Mouse (Mus musculus): ENCODE results near the gene Ndufa12. TPM values are rescaled to one million over a fixed set of nuclear protein-coding genes. Genes with fewer than 3 reads are reported as not detected.
A peak's percentile ranks its signal among the peaks of the same experiment; 100 is the strongest.

Ndufa12 gene
- total RNA-seq, 2 experiments from 2014 or later = 249 to 253 TPM

GRCm38 (mm10) chr10:94247748-94248349, 49.3 kb downstream of the Ndufa12 start:
- no peak overlapping the region for H3K4me3 ChIP-seq
- TF ChIP-seq CTCF (conservative IDR thresholded peaks at IDR 0.05) = no peak
- DNase-seq (ENCODE audit: low spot score in 2 of 2) = no peak
- no peak overlapping the region for H3K27ac ChIP-seq

GRCm38 (mm10) chr10:94249575-94250456, 51.3 kb downstream of the Ndufa12 start:
- Histone ChIP-seq H3K4me3 (peak overlapping the region; percentile 15; the same call in 1 of the 2 replicates), H3K27ac (no peak overlapping the region)
- peak in 1 of 2 experiments; percentile 25 for DNase-seq (ENCODE audit: low spot score in 2 of 2)
- no peak for TF ChIP-seq CTCF (conservative IDR thresholded peaks at IDR 0.05)

- Histone ChIP-seq H3K27ac (no peak overlapping the region), H3K4me3 (no peak overlapping the region)
- no peak for TF ChIP-seq CTCF (conservative IDR thresholded peaks at IDR 0.05)
- DNase-seq (ENCODE audit: low spot score in 2 of 2) = no peak
These were observed 54.8 kb downstream of the Ndufa12 start for GRCm38 (mm10) chr10:94253260-94253807.

- Histone ChIP-seq H3K4me3 (no peak overlapping the region), H3K27ac (no peak overlapping the region)
- DNase-seq (ENCODE audit: low spot score in 2 of 2) = no peak
- TF ChIP-seq CTCF (conservative IDR thresholded peaks at IDR 0.05) = no peak
These were observed 56.2 kb downstream of the Ndufa12 start for GRCm38 (mm10) chr10:94254766-94255165.

- no peak overlapping the region for H3K27ac ChIP-seq
- TF ChIP-seq CTCF (conservative IDR thresholded peaks at IDR 0.05) = no peak
- DNase-seq (ENCODE audit: low spot score in 2 of 2) = no peak
These were observed 57.2 kb downstream of the Ndufa12 start for GRCm38 (mm10) chr10:94255744-94256143.

GRCm38 (mm10) chr10:94256518-94256917, 58.0 kb downstream of the Ndufa12 start:
- DNase-seq (ENCODE audit: low spot score in 2 of 2) = no peak
- TF ChIP-seq CTCF (conservative IDR thresholded peaks at IDR 0.05) = no peak
- no peak overlapping the region for H3K4me3 ChIP-seq
- no peak overlapping the region for H3K27ac ChIP-seq

More at GRCm38 (mm10) chr10:94255744-94256143, 57.2 kb downstream of the Ndufa12 start:
- no peak overlapping the region for H3K4me3 ChIP-seq

- no peak for TF ChIP-seq CTCF (conservative IDR thresholded peaks at IDR 0.05)
- DNase-seq (ENCODE audit: low spot score in 2 of 2) = no peak
- H3K4me3 ChIP-seq = no peak overlapping the region
- no peak overlapping the region for H3K27ac ChIP-seq
These were observed 62.0 kb downstream of the Ndufa12 start for GRCm38 (mm10) chr10:94260544-94260943.

GRCm38 (mm10) chr10:94262646-94263045, 64.1 kb downstream of the Ndufa12 start:
- no peak for DNase-seq (ENCODE audit: low spot score in 2 of 2)
- no peak for TF ChIP-seq CTCF (conservative IDR thresholded peaks at IDR 0.05)
- Histone ChIP-seq H3K27ac (no peak overlapping the region), H3K4me3 (no peak overlapping the region)

GRCm38 (mm10) chr10:94263211-94263610, 64.7 kb downstream of the Ndufa12 start:
- no peak for DNase-seq (ENCODE audit: low spot score in 2 of 2)
- TF ChIP-seq CTCF (conservative IDR thresholded peaks at IDR 0.05) = no peak
- no peak overlapping the region for H3K27ac ChIP-seq

GRCm38 (mm10) chr10:94265656-94266542, 67.4 kb downstream of the Ndufa12 start:
- no peak for TF ChIP-seq CTCF (conservative IDR thresholded peaks at IDR 0.05)
- H3K4me3 ChIP-seq = no peak overlapping the region
- H3K27ac ChIP-seq = no peak overlapping the region
- no peak for DNase-seq (ENCODE audit: low spot score in 2 of 2)

More at GRCm38 (mm10) chr10:94263211-94263610, 64.7 kb downstream of the Ndufa12 start:
- no peak overlapping the region for H3K4me3 ChIP-seq

Other genes starting within 250 kb of the Ndufa12 start
- gene Vezt, start 162.9 kb upstream of the Ndufa12 start, total RNA-seq (2021) = 10 to 100 TPM; 58.6 to 69.4 TPM
- 10 to 100 TPM; 10.6 to 12.3 TPM for gene Fgd6, start 162.7 kb upstream of the Ndufa12 start, total RNA-seq (2021)
- 10 to 100 TPM in 1 of 2 experiments, 1 to 10 TPM in 1; 8.9 to 10.1 TPM for gene Nr2c1, start 50.7 kb upstream of the Ndufa12 start, total RNA-seq (2021)
- not detected for gene Gm4792, start 100.0 kb downstream of the Ndufa12 start, total RNA-seq (2021)
- gene Tmcc3, start 113.2 kb downstream of the Ndufa12 start, total RNA-seq (2021) = 10 to 100 TPM; 43.9 to 44.3 TPM